Mouse (Mus musculus): ENCODE results near the gene Ssrp1. TPM values are rescaled to one million over a fixed set of nuclear protein-coding genes. Genes with fewer than 3 reads are reported as not detected.

The Ssrp1 gene
- polyA plus RNA-seq, 1 experiment from 2014 or later = 81.8 TPM

DNA sequence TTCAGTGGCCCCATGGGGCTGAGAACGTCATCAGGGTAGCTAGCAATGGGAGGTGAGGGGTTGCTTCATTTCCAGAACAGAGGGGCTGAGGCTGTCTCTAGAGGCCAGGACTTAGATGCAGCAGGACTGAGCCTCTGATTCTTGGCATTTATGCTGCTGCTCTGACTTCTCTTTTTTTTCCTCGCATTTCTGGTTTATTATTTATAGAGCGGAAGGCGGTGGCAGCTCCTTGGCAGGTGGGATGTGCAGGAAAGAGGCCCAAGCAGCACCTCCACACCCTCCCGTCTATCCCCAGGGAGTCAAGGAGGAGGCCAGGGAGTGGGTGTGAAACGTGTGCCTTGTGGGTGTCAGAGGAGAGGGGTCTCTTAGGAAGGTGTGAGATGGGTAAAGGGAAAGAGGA, 6.0 kb upstream of the Ssrp1 start:
- Histone ChIP-seq H3K4me3 (ENCODE audit: low read depth, low read length) (no peak overlapping the region), H3K4me1 (ENCODE audit: insufficient read depth, low read depth, low read length) (no peaks in the 10 kb centered on the region), H3K27ac (ENCODE audit: low read length) (no peak overlapping the region), H3K9me3 (ENCODE audit: low read length) (no peaks in the 10 kb centered on the region), H3K27me3 (replicated peaks; ENCODE audit: insufficient read depth, low read length) (no peaks in the 10 kb centered on the region), H3K9ac (replicated peaks; ENCODE audit: low read depth) (no peak overlapping the region), H3K36me3 (ENCODE audit: insufficient read depth, low read length) (no peaks in the 10 kb centered on the region), H3K4me2 (replicated peaks; ENCODE audit: low read depth, low read length) (no peak overlapping the region)
- TF ChIP-seq EP300 (IDR thresholded peaks at IDR 0.05) (no peak), CTCF (IDR thresholded peaks at IDR 0.05) (no peak)
- 54% methylated on average over 6 of the region's 6 CpGs for whole genome bisulfite sequencing
- DNase-seq (ENCODE audit: low spot score) (no peak), ATAC-seq (no peak)

DNA sequence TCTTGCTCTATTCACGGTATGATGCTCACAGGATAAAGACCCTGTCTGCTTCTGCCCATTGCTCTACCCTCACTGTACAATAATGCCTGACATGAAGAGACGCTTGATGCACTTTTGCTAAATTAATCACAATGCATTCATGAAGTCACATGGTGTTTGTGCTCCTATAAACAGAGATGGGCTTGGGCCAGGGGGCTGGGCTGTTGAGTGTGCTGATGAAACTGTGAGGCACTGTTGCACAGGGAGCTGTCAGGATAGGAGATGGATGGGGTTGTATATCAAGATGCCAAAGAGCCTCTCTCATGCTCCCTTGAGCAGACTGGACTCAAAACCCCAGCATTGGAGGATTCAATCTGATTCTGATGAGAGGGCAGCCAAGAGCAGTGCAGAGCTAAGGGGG, 3.9 kb upstream of the Ssrp1 start:
- H3K4me2 ChIP-seq (replicated peaks; ENCODE audit: low read depth, low read length) = no peak overlapping the region
- TF ChIP-seq EP300 (IDR thresholded peaks at IDR 0.05) (no peak), CTCF (IDR thresholded peaks at IDR 0.05) (no peak)
- no peak overlapping the region for H3K9ac ChIP-seq (replicated peaks; ENCODE audit: low read depth)
- no peaks in the 10 kb centered on the region for H3K9me3 ChIP-seq (ENCODE audit: low read length)
- H3K4me3 ChIP-seq (ENCODE audit: low read depth, low read length) = no peak overlapping the region
- no peak for DNase-seq (ENCODE audit: low spot score)
- H3K27me3 ChIP-seq (replicated peaks; ENCODE audit: insufficient read depth, low read length) = no peaks in the 10 kb centered on the region
- no peak for ATAC-seq
- no peak overlapping the region for H3K27ac ChIP-seq (ENCODE audit: low read length)
- 70% methylated on average over 2 of the region's 2 CpGs for WGBS
- no peaks in the 10 kb centered on the region for H3K36me3 ChIP-seq (ENCODE audit: insufficient read depth, low read length)
- H3K4me1 ChIP-seq (ENCODE audit: insufficient read depth, low read depth, low read length) = peaks cover 8% of the 10 kb centered on the region

DNA sequence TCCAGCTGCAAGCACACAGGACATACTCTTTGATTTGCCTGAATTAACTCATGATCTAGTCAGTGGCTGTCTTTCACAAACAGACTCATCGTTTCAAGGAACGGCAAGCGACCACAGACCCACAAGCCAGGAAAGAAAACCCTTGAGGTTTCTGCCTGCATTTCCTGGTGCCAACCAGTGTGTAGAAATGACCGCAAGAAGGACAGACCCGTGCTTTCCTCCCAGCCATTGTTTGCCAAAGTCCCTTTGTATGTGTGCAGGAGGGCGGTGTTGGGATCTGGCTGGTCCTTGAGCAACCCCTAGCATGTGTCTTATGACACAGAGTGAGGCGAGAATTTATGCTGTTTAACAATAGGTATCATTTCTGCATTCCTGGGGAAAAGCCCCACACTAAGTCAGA, 2.9 kb upstream of the Ssrp1 start:
- Histone ChIP-seq H3K9ac (replicated peaks; ENCODE audit: low read depth) (no peak overlapping the region), H3K27ac (ENCODE audit: low read length) (no peak overlapping the region), H3K9me3 (ENCODE audit: low read length) (no peaks in the 10 kb centered on the region), H3K36me3 (ENCODE audit: insufficient read depth, low read length) (no peaks in the 10 kb centered on the region), H3K4me2 (replicated peaks; ENCODE audit: low read depth, low read length) (no peak overlapping the region), H3K4me3 (ENCODE audit: low read depth, low read length) (no peak overlapping the region), H3K4me1 (ENCODE audit: insufficient read depth, low read depth, low read length) (peaks cover 10% of the 10 kb centered on the region), H3K27me3 (replicated peaks; ENCODE audit: insufficient read depth, low read length) (no peaks in the 10 kb centered on the region)
- no peak for DNase-seq (ENCODE audit: low spot score)
- ATAC-seq = no peak
- 62% methylated on average over 7 of the region's 7 CpGs for WGBS
- no peak for TF ChIP-seq CTCF (IDR thresholded peaks at IDR 0.05)
- no peak for TF ChIP-seq EP300 (IDR thresholded peaks at IDR 0.05)

DNA sequence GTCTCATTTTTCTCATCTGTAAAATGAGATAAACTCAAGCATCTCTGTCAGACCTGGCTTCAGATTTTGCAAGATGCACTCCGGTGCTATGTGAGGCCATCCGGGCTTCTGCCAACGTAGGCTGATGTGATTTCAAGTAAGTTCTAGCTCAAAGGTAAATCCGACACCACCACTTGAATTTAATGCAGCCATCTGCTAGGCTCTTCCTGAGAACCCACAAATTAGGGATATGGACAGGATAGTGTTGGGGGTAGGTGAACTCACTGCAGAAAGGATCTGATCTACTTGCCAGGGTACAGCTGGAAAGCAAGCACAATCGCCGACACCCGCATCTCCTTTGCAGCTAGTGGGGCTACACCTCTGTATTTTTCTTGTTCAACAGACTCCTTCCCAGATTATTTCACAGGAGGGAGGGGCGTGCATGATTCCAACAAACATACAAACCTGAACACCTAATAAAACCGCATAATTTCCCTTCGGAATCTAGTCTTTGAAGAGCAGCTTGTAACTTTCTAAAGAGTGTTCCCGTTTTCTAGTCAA, 457 bp upstream of the Ssrp1 start:
- Histone ChIP-seq H3K4me2 (replicated peaks; ENCODE audit: low read depth, low read length) (peak overlapping the region; percentile 70), H3K27me3 (replicated peaks; ENCODE audit: insufficient read depth, low read length) (no peaks in the 10 kb centered on the region), H3K9ac (replicated peaks; ENCODE audit: low read depth) (peak overlapping the region; percentile 80), H3K27ac (ENCODE audit: low read length) (peak overlapping the region; percentile 86; the same call in 1 of the 2 replicates), H3K4me1 (ENCODE audit: insufficient read depth, low read depth, low read length) (peaks cover 10% of the 10 kb centered on the region), H3K9me3 (ENCODE audit: low read length) (no peaks in the 10 kb centered on the region), H3K4me3 (ENCODE audit: low read depth, low read length) (peak overlapping the region; percentile 79), H3K36me3 (ENCODE audit: insufficient read depth, low read length) (0 out of 2 replicates have a peak, but pooled peaks cover 6% of the 10 kb centered on the region)
- ATAC-seq = 0 out of 2 replicates have a peak, but pooled peaks have one; percentile 9
- no peak for DNase-seq (ENCODE audit: low spot score)
- 10% methylated on average over 11 of the region's 11 CpGs for WGBS
- no peak for TF ChIP-seq CTCF (IDR thresholded peaks at IDR 0.05)
- no peak for TF ChIP-seq EP300 (IDR thresholded peaks at IDR 0.05)

DNA sequence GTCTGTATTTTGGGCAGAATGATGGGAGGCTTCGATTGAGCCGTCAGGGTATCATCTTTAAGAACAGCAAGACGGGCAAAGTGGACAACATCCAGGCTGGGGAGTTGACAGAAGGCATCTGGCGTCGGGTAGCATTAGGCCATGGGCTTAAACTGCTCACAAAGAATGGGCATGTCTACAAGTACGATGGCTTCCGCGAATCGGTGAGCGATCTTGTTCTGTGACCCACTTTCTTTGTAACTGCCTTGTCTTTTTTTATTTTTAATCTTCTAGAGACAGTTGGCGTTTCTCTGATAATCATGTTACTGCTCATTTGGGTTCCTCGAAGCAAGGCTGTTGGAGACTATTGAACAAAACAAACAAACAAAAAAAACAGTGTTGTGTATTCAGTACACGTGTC, 1.3 kb downstream of the Ssrp1 start:
- DNase-seq (ENCODE audit: low spot score) = no peak
- Histone ChIP-seq H3K4me3 (ENCODE audit: low read depth, low read length) (no peak overlapping the region; the same call in 1 of the 2 replicates), H3K36me3 (ENCODE audit: insufficient read depth, low read length) (peaks cover 16% of the 10 kb centered on the region; the same call in 1 of the 2 replicates), H3K4me1 (ENCODE audit: insufficient read depth, low read depth, low read length) (peaks cover 10% of the 10 kb centered on the region), H3K9me3 (ENCODE audit: low read length) (no peaks in the 10 kb centered on the region), H3K27ac (ENCODE audit: low read length) (no peak overlapping the region), H3K27me3 (replicated peaks; ENCODE audit: insufficient read depth, low read length) (no peaks in the 10 kb centered on the region), H3K9ac (replicated peaks; ENCODE audit: low read depth) (0 out of 2 replicates have a peak overlapping the region, but pooled peaks have one; percentile 80), H3K4me2 (replicated peaks; ENCODE audit: low read depth, low read length) (peak overlapping the region; percentile 70)
- ATAC-seq = no peak
- WGBS = 77% methylated on average over 13 of the region's 13 CpGs
- TF ChIP-seq CTCF (IDR thresholded peaks at IDR 0.05) (no peak), EP300 (IDR thresholded peaks at IDR 0.05) (no peak)

DNA sequence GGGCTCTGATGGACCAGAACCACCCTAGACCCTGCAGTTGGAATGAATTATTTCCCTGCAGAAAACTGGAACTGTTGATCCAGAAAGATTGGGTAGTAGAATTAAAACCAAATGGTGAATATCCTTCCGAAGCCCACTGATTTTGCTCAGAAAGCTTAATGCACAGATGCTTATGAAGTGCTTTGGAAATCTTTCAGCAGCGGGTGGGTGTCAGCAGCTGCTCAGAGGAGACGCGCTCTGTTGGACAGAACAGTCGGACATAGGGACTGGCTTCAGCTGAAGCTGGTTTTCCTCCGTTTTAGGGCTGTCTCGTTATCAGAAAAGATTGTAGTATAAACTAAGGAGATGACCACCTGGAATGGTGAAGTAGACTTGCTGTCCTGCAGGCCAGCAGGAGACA, 6.6 kb downstream of the Ssrp1 start:
- Histone ChIP-seq H3K4me2 (replicated peaks; ENCODE audit: low read depth, low read length) (no peak overlapping the region), H3K9me3 (ENCODE audit: low read length) (no peaks in the 10 kb centered on the region), H3K4me1 (ENCODE audit: insufficient read depth, low read depth, low read length) (peaks cover 10% of the 10 kb centered on the region; the same call in 1 of the 2 replicates), H3K27ac (ENCODE audit: low read length) (no peak overlapping the region), H3K9ac (replicated peaks; ENCODE audit: low read depth) (no peak overlapping the region), H3K4me3 (ENCODE audit: low read depth, low read length) (no peak overlapping the region), H3K27me3 (replicated peaks; ENCODE audit: insufficient read depth, low read length) (no peaks in the 10 kb centered on the region), H3K36me3 (ENCODE audit: insufficient read depth, low read length) (peaks cover 24% of the 10 kb centered on the region)
- DNase-seq (ENCODE audit: low spot score) (no peak), ATAC-seq (no peak)
- TF ChIP-seq CTCF (IDR thresholded peaks at IDR 0.05) (no peak), EP300 (IDR thresholded peaks at IDR 0.05) (no peak)
- WGBS = 85% methylated on average over 7 of the region's 7 CpGs

Measured in lung, postnatal 0 days (tissue).